Mouse (Mus musculus) adrenal gland (tissue): Measurements from ENCODE around the gene Tespa1.
"Not testable (repeated sequence)": the region's sequence is repeated elsewhere in the genome, so short reads cannot be mapped to it uniquely, and the experiment has no call there.

Experiments used
- intact Hi-C: fragments of 180-260 bp; cut with DNase I; formaldehyde crosslinking; loops from one replicate; pipeline ENCODE4 v1.15.1; 2025
- long read RNA-seq, 2 experiments: library from polyadenylated mRNA; unstranded; transcript quantifications; one replicate each; pipeline ENCODE4 v2.0.0; 2020; ENCODE audit warnings: borderline replicate concordance in 1 of 2; ENCODE audit not compliant: insufficient replicate concordance in 1 of 2

The Tespa1 gene
- long read RNA-seq, experiment 1 = 0 reads
- long read RNA-seq, experiment 2 = 0 reads

DNA sequence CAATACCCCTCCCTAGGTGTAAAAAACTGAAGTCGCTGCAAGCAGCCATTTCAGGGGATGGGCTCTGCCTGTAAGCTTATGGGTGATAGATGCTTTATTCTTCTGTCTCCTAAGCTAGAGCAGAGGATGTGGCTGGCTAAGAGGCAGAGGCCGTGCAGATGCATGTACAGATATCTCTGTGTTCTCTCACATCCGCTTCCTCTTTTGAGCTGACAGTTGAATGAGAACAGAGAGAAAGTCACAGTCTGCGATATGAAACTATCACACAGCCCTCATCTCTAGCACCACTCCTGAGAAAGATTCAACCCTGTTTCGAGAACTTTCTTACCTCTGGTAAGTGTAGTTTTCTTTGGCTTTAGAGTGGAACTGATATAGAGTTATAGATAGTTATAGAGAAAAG, at the start of gene Tespa1:
Gene Tespa1, plus strand, starts transcription at position 234 of the 400 bp plus-strand sequence.
- intact Hi-C loops = no loop called here

DNA sequence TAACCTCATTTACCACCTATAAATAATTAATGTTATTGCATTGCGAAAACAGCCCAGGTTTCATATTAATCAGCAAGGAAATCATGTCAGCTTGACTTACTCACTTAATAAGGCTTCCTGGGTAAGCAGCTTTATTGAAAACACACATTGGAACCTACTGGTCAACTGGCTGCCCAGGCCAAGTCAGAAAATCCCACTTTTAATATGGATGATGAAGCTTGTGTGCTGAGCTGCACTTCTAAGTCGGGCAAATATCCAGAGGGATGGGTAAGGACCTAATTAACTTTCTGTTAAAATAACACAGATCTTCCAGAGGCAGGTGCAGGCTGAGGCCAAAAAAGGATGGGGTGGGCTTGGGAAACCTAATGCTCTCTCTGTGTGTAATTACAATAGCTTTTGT, 46.9 kb upstream of the Tespa1 start:
- intact Hi-C loops = no loop called here

GRCm38 (mm10) chr10:130276496-130276895, 46.2 kb upstream of the Tespa1 start:
- intact Hi-C loops = no loop called here

DNA sequence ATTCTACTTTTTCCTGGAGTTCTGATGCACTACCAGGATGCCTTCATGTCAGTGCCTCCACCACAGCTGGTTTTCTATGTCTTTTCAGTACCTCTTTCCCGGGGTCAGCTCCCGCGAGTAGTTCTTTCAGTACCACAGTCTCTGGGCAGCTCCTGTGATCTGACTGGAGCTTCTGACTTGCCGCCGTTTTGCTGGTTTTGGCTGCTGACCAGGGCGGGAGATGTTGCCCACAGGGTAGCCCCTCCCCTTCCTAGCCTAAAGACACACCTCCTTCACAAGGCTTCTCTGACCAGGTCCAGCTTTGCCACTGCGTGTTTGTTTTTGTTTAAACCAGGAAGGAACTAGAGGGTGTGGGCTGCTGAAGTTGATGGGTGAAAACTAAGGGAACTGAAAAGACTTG, 42.6 kb upstream of the Tespa1 start, which contains the start of gene Neurod4:
Gene Neurod4, minus strand, starts transcription at position 175 of the 400 bp plus-strand sequence.
- intact Hi-C loops = no loop called here

- intact Hi-C loops = no loop called here
These were observed 40.7 kb upstream of the Tespa1 start for GRCm38 (mm10) chr10:130281982-130282449.

DNA sequence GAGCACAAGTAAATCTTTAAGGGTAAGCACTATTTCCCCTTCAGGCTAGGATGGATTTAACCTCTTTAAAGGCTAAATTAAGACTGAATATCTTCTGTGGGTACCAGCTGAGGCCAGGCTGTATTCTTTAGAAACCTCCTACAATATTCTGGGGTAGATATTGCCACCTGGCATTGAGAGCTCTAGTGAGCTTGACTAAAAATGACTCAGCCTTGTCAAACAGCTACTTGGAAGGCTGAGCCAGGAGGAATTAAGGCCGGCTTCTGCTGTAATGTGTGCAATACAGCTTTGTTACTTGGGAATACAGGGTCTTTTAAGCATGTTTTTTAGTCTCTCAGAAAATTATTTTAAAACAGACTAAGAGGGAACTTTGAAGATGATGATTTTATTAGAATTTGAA, 35.5 kb upstream of the Tespa1 start:
- intact Hi-C loops = no loop called here

- intact Hi-C loops = no loop called here
These were observed 34.7 kb upstream of the Tespa1 start for GRCm38 (mm10) chr10:130288007-130288406.

- intact Hi-C loops = no loop called here
These were observed 28.8 kb upstream of the Tespa1 start for GRCm38 (mm10) chr10:130293741-130294408.

DNA sequence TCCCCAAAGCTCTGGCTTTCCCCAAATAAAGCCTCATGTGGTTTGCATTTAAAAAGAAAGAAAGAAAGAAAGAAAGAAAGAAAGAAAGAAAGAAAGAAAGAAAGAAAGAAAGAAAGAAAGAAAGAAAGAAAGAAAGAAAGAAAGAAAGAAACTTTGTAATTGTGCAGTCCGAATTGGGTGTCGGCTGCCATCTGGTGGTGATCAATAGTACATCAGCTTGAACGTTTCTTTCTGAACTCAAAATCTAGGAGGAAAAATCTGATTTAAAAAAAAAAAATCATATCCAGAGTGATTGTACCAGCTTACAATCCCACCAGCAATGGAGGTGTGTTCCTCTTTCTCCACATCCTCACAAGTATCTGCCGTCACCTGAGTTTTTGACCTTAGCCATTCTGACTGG, 23.9 kb upstream of the Tespa1 start:
- intact Hi-C loops = loop anchor here (1.0 kb wide), 1 partner anchor 70 kb away; no protein-coding TSS in a partner anchor

DNA sequence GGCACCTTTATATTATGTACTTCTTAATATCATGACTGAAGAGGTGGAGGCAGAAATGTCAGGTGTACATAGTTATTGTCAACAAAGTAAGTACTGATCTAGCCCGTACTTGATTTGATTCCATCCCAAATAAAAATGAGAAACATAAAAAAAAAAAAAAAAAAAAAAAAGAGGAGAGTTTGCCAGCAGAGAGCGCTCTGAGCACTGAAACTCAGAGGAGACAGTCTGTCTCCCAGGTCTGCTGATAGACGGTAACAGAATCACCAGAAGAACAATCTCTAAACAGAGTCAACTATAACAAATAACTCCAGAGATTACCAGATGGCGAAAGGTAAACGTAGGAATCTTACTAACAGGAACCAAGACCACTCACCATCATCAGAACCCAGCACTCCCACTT, 18.5 kb upstream of the Tespa1 start:
- intact Hi-C loops = not testable (repeated sequence)

DNA sequence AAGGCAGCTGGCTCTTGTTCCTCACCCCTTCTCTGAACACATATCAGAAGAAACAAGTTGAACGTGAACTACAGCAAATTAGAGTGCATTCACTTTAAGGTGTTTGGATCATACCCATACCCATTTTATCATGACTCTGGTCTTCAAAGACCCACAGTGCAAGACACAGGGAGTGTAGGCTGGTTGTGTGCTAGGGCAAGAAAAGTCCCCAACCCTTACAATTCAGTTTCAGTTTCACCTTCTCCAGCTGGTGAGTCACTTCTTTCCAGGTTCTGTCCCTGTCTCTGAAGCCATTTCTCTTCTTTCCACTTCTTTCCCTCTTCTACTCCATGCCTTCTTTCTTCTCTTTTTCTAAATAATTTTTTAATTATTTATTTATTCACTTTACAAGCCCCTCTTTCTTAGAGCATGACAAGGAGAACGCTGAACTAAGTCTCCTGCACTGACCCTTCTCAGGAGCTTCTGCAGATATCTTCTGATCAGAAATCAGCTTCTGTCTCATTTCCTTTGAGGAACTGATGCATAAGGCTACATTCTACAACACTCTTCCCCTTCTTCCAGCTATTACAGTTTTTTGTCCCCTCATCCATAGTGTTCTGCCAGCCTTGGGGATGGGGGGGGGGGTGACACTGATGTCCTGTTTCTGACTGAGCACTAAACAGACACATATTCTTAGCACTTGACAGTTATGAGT, 11.0 kb upstream of the Tespa1 start:
- intact Hi-C loops = no loop called here

DNA sequence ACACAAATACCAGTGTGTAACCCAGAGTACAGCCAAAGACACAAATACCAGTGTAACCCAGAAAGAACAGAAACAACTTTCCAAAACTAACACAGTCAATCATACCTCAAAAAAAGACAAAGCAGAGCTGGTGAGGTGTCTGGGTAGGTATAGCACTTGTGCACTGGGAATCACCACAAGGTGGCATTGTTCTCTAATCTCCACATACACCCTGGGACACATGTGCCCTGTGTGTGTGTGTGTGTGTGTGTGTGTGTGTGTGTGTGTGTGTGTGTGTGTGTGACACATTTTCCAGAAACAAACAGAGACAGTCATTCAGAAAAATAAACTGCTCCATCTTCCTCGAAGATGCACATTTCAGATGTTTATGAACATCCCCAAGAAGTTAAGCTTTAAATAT, 9.1 kb upstream of the Tespa1 start:
- intact Hi-C loops = no loop called here

GRCm38 (mm10) chr10:130314110-130314829, 8.4 kb upstream of the Tespa1 start:
- intact Hi-C loops = no loop called here

DNA sequence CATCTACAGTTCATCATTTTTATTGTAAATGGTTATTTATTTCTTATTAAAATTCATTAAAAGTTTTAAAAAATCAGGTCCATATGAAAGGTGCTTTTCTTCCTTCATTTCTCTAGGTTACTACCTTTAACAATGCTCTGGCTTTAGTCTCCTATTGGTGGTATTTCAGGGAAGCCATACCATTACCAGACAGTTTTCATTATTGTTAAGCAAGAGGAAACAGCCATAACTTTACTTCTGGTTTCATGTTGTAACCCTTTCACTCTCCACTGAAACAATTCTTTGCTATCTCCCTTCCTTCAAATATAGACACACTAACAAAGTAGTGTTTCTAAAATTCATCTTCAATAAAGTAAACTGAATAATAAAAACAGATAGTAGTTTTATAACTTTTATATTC, 6.8 kb upstream of the Tespa1 start:
- intact Hi-C loops = no loop called here

DNA sequence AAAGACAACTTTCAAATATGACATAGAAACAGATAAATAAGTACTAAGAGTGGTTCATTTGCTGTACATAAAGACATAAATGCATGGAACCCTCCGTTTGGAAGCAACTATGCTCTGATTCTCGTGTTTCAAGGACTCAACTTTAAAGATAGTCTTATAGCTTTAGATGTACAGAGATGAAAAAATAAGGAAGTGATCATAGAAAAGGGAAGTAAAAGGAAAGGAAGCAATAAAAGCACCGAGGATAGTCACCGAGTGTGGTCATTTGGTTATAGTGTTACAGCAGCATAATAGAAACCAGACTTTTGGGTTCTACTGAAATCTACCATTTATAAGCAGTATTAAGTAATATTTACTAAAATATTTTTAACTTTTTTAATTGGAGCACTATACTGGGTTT, 4.0 kb upstream of the Tespa1 start:
- intact Hi-C loops = no loop called here

GRCm38 (mm10) chr10:130320715-130321114, 2.0 kb upstream of the Tespa1 start:
- intact Hi-C loops = no loop called here

DNA sequence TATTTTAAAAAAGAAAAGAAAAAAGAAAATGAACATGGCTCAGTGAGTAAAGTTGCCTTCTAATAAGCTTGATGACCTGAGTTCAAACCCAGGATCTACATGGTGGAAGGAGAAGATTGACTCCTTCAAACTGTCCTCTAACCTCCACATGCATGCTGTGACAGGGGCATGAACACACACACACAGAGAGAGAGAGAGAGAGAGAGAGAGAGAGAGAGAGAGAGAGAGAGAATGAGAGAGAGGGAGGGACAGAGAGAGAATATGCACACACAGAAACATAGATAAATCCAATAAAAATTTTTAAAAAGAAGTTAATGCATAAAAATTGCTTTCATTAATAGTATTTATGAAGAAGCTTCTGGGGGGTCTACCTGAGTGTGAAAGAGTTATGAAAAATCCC, 608 bp upstream of the Tespa1 start:
- intact Hi-C loops = no loop called here

DNA sequence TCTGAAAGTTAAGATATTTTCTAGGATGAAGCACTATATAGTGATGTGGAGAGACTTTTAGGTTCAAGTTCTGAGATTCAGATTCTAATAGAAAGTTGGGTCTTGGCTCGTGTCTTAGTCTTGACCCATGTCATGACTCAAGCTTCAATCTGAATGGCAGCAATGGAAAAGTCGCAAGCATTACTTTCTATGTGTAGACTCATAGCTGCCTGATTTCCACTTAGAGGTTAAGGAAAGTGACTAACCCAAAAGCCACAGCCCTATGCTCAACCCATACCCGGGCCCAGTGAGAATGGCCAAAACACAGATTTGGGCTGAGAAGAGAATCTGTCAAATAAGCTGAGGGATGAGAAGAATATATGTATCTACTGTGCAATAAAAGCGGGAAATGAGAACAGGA, 1.6 kb downstream of the Tespa1 start:
- intact Hi-C loops = no loop called here

- intact Hi-C loops = no loop called here
These were observed 8.0 kb downstream of the Tespa1 start for GRCm38 (mm10) chr10:130330711-130331110.

DNA sequence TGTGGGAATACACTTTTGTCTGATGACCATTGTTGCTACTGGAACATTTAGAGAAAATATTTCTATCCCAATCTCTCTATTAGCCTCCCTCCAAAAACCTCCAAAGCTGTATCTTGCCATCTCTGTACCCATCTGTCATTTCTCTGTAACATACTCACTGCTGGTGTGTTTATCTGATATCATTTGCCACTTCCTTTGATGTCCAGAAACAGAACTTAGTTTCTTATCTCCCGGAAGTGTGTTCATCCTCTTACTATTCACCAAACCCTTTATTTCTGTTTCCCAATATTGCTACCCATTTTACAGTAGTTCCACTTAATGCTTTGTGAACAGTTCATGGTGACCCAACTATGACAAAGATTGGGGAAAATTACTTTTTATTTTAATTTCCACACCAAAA, 13.7 kb downstream of the Tespa1 start:
- intact Hi-C loops = no loop called here

GRCm38 (mm10) chr10:130337581-130337980, 14.9 kb downstream of the Tespa1 start:
- intact Hi-C loops = no loop called here

DNA sequence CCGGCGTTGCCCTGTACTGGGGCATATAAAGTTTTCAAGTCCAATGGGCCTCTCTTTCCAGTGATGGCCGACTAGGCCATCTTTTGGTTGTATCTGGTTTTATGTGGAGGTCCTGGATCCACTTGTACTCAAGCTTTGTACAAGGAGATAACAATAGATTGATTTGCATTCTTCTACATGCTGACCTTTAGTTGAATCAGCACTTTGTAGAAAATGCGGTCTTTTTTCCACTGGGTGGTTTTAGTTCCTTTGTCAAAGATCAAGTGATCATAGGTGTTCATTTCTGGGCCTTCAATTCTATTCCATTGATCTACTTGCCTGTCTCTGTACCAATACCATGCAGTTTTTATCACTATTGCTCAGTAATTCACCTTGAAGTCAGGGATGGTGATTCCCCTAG, 17.4 kb downstream of the Tespa1 start:
- intact Hi-C loops = not testable (repeated sequence)
